Mouse (Mus musculus): Measurements from ENCODE around the gene Ccdc60. TPM values are rescaled to one million over a fixed set of nuclear protein-coding genes. Genes with fewer than 3 reads are reported as not detected.

Ccdc60 gene
- total RNA-seq, 2 experiments from 2014 or later, result 0.23 to 0.27 TPM

GRCm38 (mm10) chr5:116083081-116083480 is 205.7 kb downstream of the Ccdc60 start, which contains the start of gene Tmem233:
Gene Tmem233, minus strand, starts transcription at chr5:116083244.
- Histone ChIP-seq H3K4me3 (no peak within 1 kb of the TSS), H3K27ac (no peak within 1 kb of the TSS)
- TF ChIP-seq CTCF (IDR thresholded peaks at IDR 0.05), result no peak
- intact Hi-C loops (cut with DNase I), result loop anchor here (10.0 kb wide), 1 partner anchor 62 kb away; no protein-coding TSS in a partner anchor
- DNase-seq (ENCODE audit: extremely low spot score in 1 of 2, low spot score in 2 of 2), result no peak

GRCm38 (mm10) chr5:116082241-116082900 is 206.4 kb downstream of the Ccdc60 start:
- H3K4me3 ChIP-seq, result no peak overlapping the region
- TF ChIP-seq CTCF (IDR thresholded peaks at IDR 0.05), result no peak
- intact Hi-C loops (cut with DNase I), result loop anchor here (10.0 kb wide), 1 partner anchor 62 kb away; no protein-coding TSS in a partner anchor
- no peak overlapping the region for H3K27ac ChIP-seq
- DNase-seq (ENCODE audit: extremely low spot score in 1 of 2, low spot score in 2 of 2), result no peak

GRCm38 (mm10) chr5:116081616-116082015 is 207.2 kb downstream of the Ccdc60 start:
- intact Hi-C loops (cut with DNase I), result loop anchor here (10.0 kb wide), 1 partner anchor 63 kb away; no protein-coding TSS in a partner anchor
- no peak for TF ChIP-seq CTCF (IDR thresholded peaks at IDR 0.05)
- no peak for DNase-seq (ENCODE audit: extremely low spot score in 1 of 2, low spot score in 2 of 2)
- no peak overlapping the region for H3K4me3 ChIP-seq
- H3K27ac ChIP-seq, result no peak overlapping the region

DNA sequence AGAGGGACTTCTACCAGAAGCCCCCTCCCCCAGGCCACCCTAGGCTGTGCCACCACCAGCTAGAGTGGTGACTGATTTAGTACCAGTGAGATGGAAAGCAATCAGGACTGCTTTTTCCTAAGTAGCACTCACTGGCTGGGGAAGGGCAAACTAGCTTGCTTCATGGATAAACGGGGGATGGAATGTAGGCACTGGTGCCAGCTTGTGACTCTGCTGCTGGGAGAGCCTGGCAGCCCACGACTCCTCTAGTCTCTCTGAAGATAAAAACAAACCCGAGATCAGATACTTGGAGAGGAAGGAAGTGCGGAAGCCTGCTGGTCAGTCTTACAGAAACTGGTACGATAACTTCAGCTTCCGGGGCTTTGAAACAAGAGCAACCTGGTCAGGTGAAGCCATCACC is 208.0 kb downstream of the Ccdc60 start:
- intact Hi-C loops (cut with DNase I), result loop anchor here (10.0 kb wide), 1 partner anchor 64 kb away; no protein-coding TSS in a partner anchor
- DNase-seq (ENCODE audit: extremely low spot score in 1 of 2, low spot score in 2 of 2), result no peak
- no peak overlapping the region for H3K27ac ChIP-seq
- TF ChIP-seq CTCF (IDR thresholded peaks at IDR 0.05), result no peak
- H3K4me3 ChIP-seq, result no peak overlapping the region

Other genes with a start within 250 kb of the Ccdc60 start
- gene Tmem233, start 205.7 kb downstream of the Ccdc60 start, total RNA-seq (2021), result not detected
- 10 to 100 TPM; 11.0 to 12.6 TPM for gene Hspb8, start 133.9 kb upstream of the Ccdc60 start, total RNA-seq (2021)